ENCODE assay signal across 12 mouse cellular contexts in genomic region chr10:60026759-60027395, GRCm38 (mm10). TPM values are rescaled to one million over a fixed set of nuclear protein-coding genes. Genes with fewer than 3 reads are reported as not detected.
DNase-seq lines count a peak whose midpoint lies in the region; ATAC-seq and TF ChIP-seq lines count a peak whose summit lies in the region.
"Had no signal": no experiment of that assay in that cellular context is flagged by ENCODE, and none has a peak within 500 bp of the region (broad histone marks: within the 10 kb centered on the region; RNA-seq: fewer than 3 reads in every experiment).

No protein-coding gene starts in this region.

- no peak overlapping the region for H3K4me3 ChIP-seq in lung, embryonic 14.5 days (ENCODE audit: low read depth, low read length)
- H3K4me3 ChIP-seq in forebrain, embryonic 14.5 days (ENCODE audit: low read depth, low read length), result no peak overlapping the region
- H3K4me3 ChIP-seq in intestine, embryonic 16.5 days (ENCODE audit: low read length), result no peak overlapping the region
- H3K4me3 ChIP-seq: liver, embryonic 13.5 days; midbrain, embryonic 12.5 days had no signal

- H3K9ac ChIP-seq in lung, embryonic 14.5 days, result no peak overlapping the region
- no peak overlapping the region for H3K9ac ChIP-seq in forebrain, embryonic 14.5 days (ENCODE audit: low read length)
- H3K9ac ChIP-seq in intestine, embryonic 16.5 days (ENCODE audit: low read depth, low read length), result 0 out of 2 replicates have a peak overlapping the region, but pooled peaks have one; percentile 10
- H3K9ac ChIP-seq: liver, embryonic 13.5 days; midbrain, embryonic 12.5 days had no signal

- 48% methylated on average over 13 of the region's 13 CpGs for WGBS in lung, embryonic 14.5 days
- WGBS in forebrain, embryonic 14.5 days, result 31% methylated on average over 13 of the region's 13 CpGs
- WGBS in intestine, embryonic 16.5 days, result 51% methylated on average over 13 of the region's 13 CpGs

- ATAC-seq in lung, embryonic 14.5 days (ENCODE audit: insufficient read depth), result peak; percentile 52; the same call in 1 of the 2 replicates
- ATAC-seq in forebrain, embryonic 14.5 days, result 0 out of 2 replicates have a peak, but pooled peaks have one; percentile 10
- no peak for ATAC-seq in intestine, embryonic 16.5 days

- no peak for TF ChIP-seq CTCF in lung, embryonic 14.5 days (IDR thresholded peaks at IDR 0.05; ENCODE audit: low read depth)

- H3K4me1 ChIP-seq in lung, embryonic 14.5 days (ENCODE audit: insufficient read depth), result no peaks in the 10 kb centered on the region
- peaks cover 13% of the 10 kb centered on the region; the same call in 1 of the 2 replicates for H3K4me1 ChIP-seq in forebrain, embryonic 14.5 days (ENCODE audit: control insufficient read depth, insufficient read depth, low read length)
- peaks cover 27% of the 10 kb centered on the region for H3K4me1 ChIP-seq in intestine, embryonic 16.5 days (ENCODE audit: control insufficient read depth, insufficient read depth, low read length)
- H3K4me1 ChIP-seq: liver, embryonic 13.5 days had no signal

- no peak for DNase-seq in lung, embryonic 14.5 days
- DNase-seq in lung, postnatal 25 days (ENCODE audit: low spot score), result no peak
- no peak for DNase-seq in forebrain, embryonic 14.5 days (ENCODE audit: low spot score)
- peak; percentile 59 for DNase-seq in retina, postnatal 7 days (ENCODE audit: low read depth, low spot score)
- no peak for DNase-seq in adrenal gland, postnatal 25 days
- no peak for DNase-seq in adrenal gland, adult 8-10 months
- DNase-seq: cerebellum, adult 18-20 months; heart, postnatal 4 days; liver, embryonic 13.5 days; thymus, postnatal 25 days had no signal

- no peaks in the 10 kb centered on the region for H3K9me3 ChIP-seq in lung, embryonic 14.5 days (ENCODE audit: low read depth, low read length)
- no peaks in the 10 kb centered on the region for H3K9me3 ChIP-seq in forebrain, embryonic 14.5 days (replicated peaks; ENCODE audit: control insufficient read depth, low read length)
- no peaks in the 10 kb centered on the region for H3K9me3 ChIP-seq in intestine, embryonic 16.5 days (ENCODE audit: control insufficient read depth, low read length)
- H3K9me3 ChIP-seq: liver, embryonic 13.5 days; midbrain, embryonic 12.5 days had no signal

- no peaks in the 10 kb centered on the region for H3K27me3 ChIP-seq in lung, embryonic 14.5 days (ENCODE audit: insufficient read depth, low read length)
- H3K27me3 ChIP-seq in forebrain, embryonic 14.5 days (replicated peaks; ENCODE audit: control insufficient read depth, insufficient read depth, low read length), result no peaks in the 10 kb centered on the region
- H3K27me3 ChIP-seq in intestine, embryonic 16.5 days (replicated peaks; ENCODE audit: control insufficient read depth, insufficient read depth, low read length), result no peaks in the 10 kb centered on the region
- H3K27me3 ChIP-seq: liver, embryonic 13.5 days; midbrain, embryonic 12.5 days had no signal

- no peak overlapping the region for H3K4me2 ChIP-seq in lung, embryonic 14.5 days
- no peak overlapping the region for H3K4me2 ChIP-seq in forebrain, embryonic 14.5 days (ENCODE audit: low read length)
- no peak overlapping the region for H3K4me2 ChIP-seq in intestine, embryonic 16.5 days (ENCODE audit: low read depth, low read length)
- H3K4me2 ChIP-seq: liver, embryonic 13.5 days; midbrain, embryonic 12.5 days had no signal

- H3K36me3 ChIP-seq in lung, embryonic 14.5 days (ENCODE audit: insufficient read depth), result no peaks in the 10 kb centered on the region
- peaks cover 9% of the 10 kb centered on the region for H3K36me3 ChIP-seq in forebrain, embryonic 14.5 days (ENCODE audit: control insufficient read depth, insufficient read depth, low read length)
- no peaks in the 10 kb centered on the region for H3K36me3 ChIP-seq in intestine, embryonic 16.5 days (ENCODE audit: control insufficient read depth, insufficient read depth, low read length)

- no peak overlapping the region for H3K27ac ChIP-seq in lung, embryonic 14.5 days (ENCODE audit: low read depth)
- H3K27ac ChIP-seq in forebrain, embryonic 14.5 days (ENCODE audit: low read depth, low read length), result no peak overlapping the region
- H3K27ac ChIP-seq in intestine, embryonic 16.5 days (ENCODE audit: low read length), result peak overlapping the region; percentile 42
- H3K27ac ChIP-seq: liver, embryonic 13.5 days; midbrain, embryonic 12.5 days had no signal

RNA-seq across cellular contexts. Expression of gene Anapc16, which starts 23.9 kb away (rescaled TPM):
- polyA plus RNA-seq in lung, embryonic 14.5 days (2014; fragmentation: Nextera tagmentation; extraction: Ambion mirVana), result 108 and 109 TPM in 2 replicates
- 96.5 and 99.7 TPM in 2 replicates for polyA plus RNA-seq in forebrain, embryonic 14.5 days (2014; fragmentation: Nextera tagmentation; extraction: Ambion mirVana)
- polyA plus RNA-seq in intestine, embryonic 16.5 days (2015; fragmentation: Nextera tagmentation; extraction: Ambion mirVana), result 94.0 and 97.8 TPM in 2 replicates
- total RNA-seq in adrenal gland, postnatal 25 days (2021), result 64.1 and 67.8 TPM in 2 replicates
- 10 to 100 TPM; 73.6 to 95.8 (median 81.1) TPM for total RNA-seq in adrenal gland, adult 8-10 months (2022)

RNA-seq across cellular contexts. Expression of gene Ascc1, which starts 24.3 kb away (rescaled TPM):
- 34.7 and 35.3 TPM in 2 replicates for polyA plus RNA-seq in lung, embryonic 14.5 days (2014; fragmentation: Nextera tagmentation; extraction: Ambion mirVana)
- 45.4 and 50.2 TPM in 2 replicates for polyA plus RNA-seq in forebrain, embryonic 14.5 days (2014; fragmentation: Nextera tagmentation; extraction: Ambion mirVana)
- 47.2 and 47.3 TPM in 2 replicates for polyA plus RNA-seq in intestine, embryonic 16.5 days (2015; fragmentation: Nextera tagmentation; extraction: Ambion mirVana)
- 28.8 and 33.8 TPM in 2 replicates for total RNA-seq in adrenal gland, postnatal 25 days (2021)
- total RNA-seq in adrenal gland, adult 8-10 months (2022), result 10 to 100 TPM; 32.6 to 37.8 (median 35.5) TPM
